Mouse (Mus musculus): ENCODE measurements around the gene Gm8653. TPM values are rescaled to one million over a fixed set of nuclear protein-coding genes. Genes with fewer than 3 reads are reported as not detected.
"Not testable (repeated sequence)": the region's sequence is repeated elsewhere in the genome, so short reads cannot be mapped to it uniquely, and the experiment has no call there.

The Gm8653 gene
- not detected in 2 replicates for polyA plus RNA-seq (2015; fragmentation: Nextera tagmentation; extraction: Ambion mirVana)

DNA sequence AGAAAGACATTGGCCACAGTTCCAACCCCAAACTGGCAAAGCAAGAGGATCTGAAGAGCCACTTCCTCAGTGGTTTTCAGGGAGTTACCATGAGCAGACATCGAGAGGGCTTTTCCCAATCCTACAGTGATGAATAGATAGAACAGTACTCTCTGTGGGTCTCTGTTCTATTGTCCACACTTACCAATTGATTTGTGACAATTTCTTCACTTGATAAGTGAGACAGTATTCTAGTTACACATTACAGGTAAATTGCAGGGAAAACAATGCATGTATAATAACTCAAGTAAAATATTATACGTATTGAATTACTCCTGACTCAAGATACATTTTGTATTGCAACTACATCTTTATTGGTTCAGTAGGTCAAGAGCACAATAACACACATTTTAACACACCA is at the start of gene Gm8653:
Gene Gm8653, minus strand, starts transcription at position 101 of the 400 bp plus-strand sequence.
- H3K27me3 ChIP-seq (replicated peaks; ENCODE audit: control insufficient read depth, insufficient read depth, low read length); H3K4me3 ChIP-seq (ENCODE audit: low read length); H3K36me3 ChIP-seq (ENCODE audit: control insufficient read depth, insufficient read depth, low read length); H3K27ac ChIP-seq (ENCODE audit: low read depth, low read length); H3K4me2 ChIP-seq (ENCODE audit: low read length); H3K9me3 ChIP-seq (ENCODE audit: control insufficient read depth, low read length); ATAC-seq; H3K9ac ChIP-seq (ENCODE audit: low read depth, low read length); H3K4me1 ChIP-seq (ENCODE audit: control insufficient read depth, insufficient read depth, low read depth, low read length): not testable (repeated sequence)
- no CpG with 5 or more reads among the region's 2 CpGs for WGBS

DNA sequence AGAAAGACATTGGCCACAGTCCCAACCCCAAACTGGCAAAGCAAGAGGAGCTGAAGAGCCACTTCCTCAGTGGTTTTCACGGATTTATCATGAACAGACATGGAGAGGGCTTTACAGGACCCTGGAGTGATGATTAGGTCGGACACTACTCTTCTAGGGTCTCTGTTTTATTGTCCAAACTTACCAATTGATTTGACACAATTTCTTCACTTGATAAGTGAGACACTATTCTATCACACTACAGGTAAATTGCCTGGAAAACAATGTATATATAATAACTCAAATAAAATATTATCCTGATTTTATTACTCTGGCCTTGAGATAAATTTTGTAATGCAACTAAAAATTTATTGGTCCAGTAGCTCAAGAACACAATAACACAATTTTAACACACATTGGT is 28.3 kb upstream of the Gm8653 start, which contains the start of gene Gm8453:
Gene Gm8453, minus strand, starts transcription at position 101 of the 400 bp plus-strand sequence.
- WGBS: 27% methylated on average over 1 of the region's 2 CpGs
- H3K4me3 ChIP-seq (ENCODE audit: low read length): not testable (repeated sequence)

DNA sequence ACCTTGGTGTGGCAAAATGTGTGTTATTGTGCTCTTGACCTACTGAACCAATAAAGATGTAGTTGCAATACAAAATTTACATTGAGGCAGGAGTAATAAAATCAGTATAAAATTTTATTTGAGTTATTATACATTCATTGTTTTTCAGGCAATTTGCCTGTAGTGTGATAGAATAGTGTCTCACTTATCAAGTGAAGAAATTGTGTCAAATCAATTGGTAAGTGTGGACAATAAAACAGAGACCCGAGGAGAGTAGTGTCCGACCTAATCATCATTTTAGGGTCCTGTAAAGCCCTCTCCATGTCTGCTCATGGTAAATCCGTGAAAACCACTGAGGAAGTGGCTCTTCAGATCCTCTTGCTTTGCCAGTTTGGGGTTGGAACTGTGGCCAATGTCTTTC is 12.0 kb downstream of the Gm8653 start, which contains the start of gene Vmn1r143:
Gene Vmn1r143, plus strand, starts transcription at position 301 of the 400 bp plus-strand sequence.
- WGBS: no CpG with 5 or more reads among the region's 3 CpGs
- not testable (repeated sequence) for H3K9ac ChIP-seq (ENCODE audit: low read depth, low read length); ATAC-seq; H3K36me3 ChIP-seq (ENCODE audit: control insufficient read depth, insufficient read depth, low read length); H3K27ac ChIP-seq (ENCODE audit: low read depth, low read length); H3K4me1 ChIP-seq (ENCODE audit: control insufficient read depth, insufficient read depth, low read depth, low read length); H3K4me2 ChIP-seq (ENCODE audit: low read length); H3K9me3 ChIP-seq (ENCODE audit: control insufficient read depth, low read length); H3K27me3 ChIP-seq (replicated peaks; ENCODE audit: control insufficient read depth, insufficient read depth, low read length); H3K4me3 ChIP-seq (ENCODE audit: low read length)

More for the DNA sequence above, 28.3 kb upstream of the Gm8653 start, which contains the start of gene Gm8453:
- not testable (repeated sequence) for H3K9me3 ChIP-seq (ENCODE audit: control insufficient read depth, low read length); H3K27me3 ChIP-seq (replicated peaks; ENCODE audit: control insufficient read depth, insufficient read depth, low read length); H3K27ac ChIP-seq (ENCODE audit: low read depth, low read length); H3K36me3 ChIP-seq (ENCODE audit: control insufficient read depth, insufficient read depth, low read length); H3K4me2 ChIP-seq (ENCODE audit: low read length); H3K4me1 ChIP-seq (ENCODE audit: control insufficient read depth, insufficient read depth, low read depth, low read length); ATAC-seq; H3K9ac ChIP-seq (ENCODE audit: low read depth, low read length)

DNA sequence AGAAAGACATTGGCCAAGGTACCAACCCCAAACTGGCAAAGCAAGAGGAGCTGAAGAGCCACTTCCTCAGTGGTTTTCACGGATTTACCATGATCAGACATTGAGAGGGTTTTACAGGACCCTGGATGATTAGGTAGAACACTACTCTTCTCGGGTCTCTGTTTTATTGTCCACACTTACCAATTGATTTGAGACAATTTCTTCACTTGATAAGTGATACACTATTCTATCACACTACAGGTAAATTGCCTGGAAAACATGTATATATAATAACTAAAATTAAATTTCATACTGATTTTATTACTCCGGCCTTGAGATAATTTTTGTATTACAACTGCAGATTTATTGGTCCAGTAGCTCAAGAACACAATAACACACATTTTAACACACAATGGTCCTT is 37.1 kb downstream of the Gm8653 start, which contains the start of gene Vmn1r142:
Gene Vmn1r142, minus strand, starts transcription at position 101 of the 400 bp plus-strand sequence.
- no CpG with 5 or more reads among the region's 3 CpGs for WGBS
- H3K27me3 ChIP-seq (replicated peaks; ENCODE audit: control insufficient read depth, insufficient read depth, low read length); H3K4me2 ChIP-seq (ENCODE audit: low read length); H3K4me1 ChIP-seq (ENCODE audit: control insufficient read depth, insufficient read depth, low read depth, low read length); H3K4me3 ChIP-seq (ENCODE audit: low read length); ATAC-seq; H3K36me3 ChIP-seq (ENCODE audit: control insufficient read depth, insufficient read depth, low read length); H3K9me3 ChIP-seq (ENCODE audit: control insufficient read depth, low read length); H3K9ac ChIP-seq (ENCODE audit: low read depth, low read length); H3K27ac ChIP-seq (ENCODE audit: low read depth, low read length): not testable (repeated sequence)

Other genes with a start within 250 kb of the Gm8653 start
- not detected in 2 replicates for gene Vmn1r137, start 206.7 kb downstream of the Gm8653 start, polyA plus RNA-seq (2015; fragmentation: Nextera tagmentation; extraction: Ambion mirVana)
- not detected in 2 replicates for gene Vmn1r138, start 172.4 kb downstream of the Gm8653 start, polyA plus RNA-seq (2015; fragmentation: Nextera tagmentation; extraction: Ambion mirVana)
- not detected in 2 replicates for gene Gm6176, start 145.0 kb downstream of the Gm8653 start, polyA plus RNA-seq (2015; fragmentation: Nextera tagmentation; extraction: Ambion mirVana)
- not detected in 2 replicates for gene Vmn1r139, start 132.2 kb downstream of the Gm8653 start, polyA plus RNA-seq (2015; fragmentation: Nextera tagmentation; extraction: Ambion mirVana)
- not detected in 2 replicates for gene Gm16451, start 83.0 kb downstream of the Gm8653 start, polyA plus RNA-seq (2015; fragmentation: Nextera tagmentation; extraction: Ambion mirVana)
- gene Gm10666, start 66.5 kb downstream of the Gm8653 start, polyA plus RNA-seq (2015; fragmentation: Nextera tagmentation; extraction: Ambion mirVana): not detected in 2 replicates
- not detected in 2 replicates for gene Vmn1r142, start 37.2 kb downstream of the Gm8653 start, polyA plus RNA-seq (2015; fragmentation: Nextera tagmentation; extraction: Ambion mirVana)
- not detected in 2 replicates for gene Vmn1r143, start 11.9 kb downstream of the Gm8653 start, polyA plus RNA-seq (2015; fragmentation: Nextera tagmentation; extraction: Ambion mirVana)
- gene Gm8453, start 28.2 kb upstream of the Gm8653 start, polyA plus RNA-seq (2015; fragmentation: Nextera tagmentation; extraction: Ambion mirVana): not detected in 2 replicates
- not detected in 2 replicates for gene Gm4187, start 128.5 kb upstream of the Gm8653 start, polyA plus RNA-seq (2015; fragmentation: Nextera tagmentation; extraction: Ambion mirVana)
- not detected in 2 replicates for gene Gm8660, start 169.8 kb upstream of the Gm8653 start, polyA plus RNA-seq (2015; fragmentation: Nextera tagmentation; extraction: Ambion mirVana)
- not detected in 2 replicates for gene Vmn1r148, start 212.3 kb upstream of the Gm8653 start, polyA plus RNA-seq (2015; fragmentation: Nextera tagmentation; extraction: Ambion mirVana)
- not detected in 2 replicates for gene Vmn1r149, start 237.0 kb upstream of the Gm8653 start, polyA plus RNA-seq (2015; fragmentation: Nextera tagmentation; extraction: Ambion mirVana)